Mouse (Mus musculus): ENCODE measurements around the gene Phrf1.

Gene Phrf1

DNA sequence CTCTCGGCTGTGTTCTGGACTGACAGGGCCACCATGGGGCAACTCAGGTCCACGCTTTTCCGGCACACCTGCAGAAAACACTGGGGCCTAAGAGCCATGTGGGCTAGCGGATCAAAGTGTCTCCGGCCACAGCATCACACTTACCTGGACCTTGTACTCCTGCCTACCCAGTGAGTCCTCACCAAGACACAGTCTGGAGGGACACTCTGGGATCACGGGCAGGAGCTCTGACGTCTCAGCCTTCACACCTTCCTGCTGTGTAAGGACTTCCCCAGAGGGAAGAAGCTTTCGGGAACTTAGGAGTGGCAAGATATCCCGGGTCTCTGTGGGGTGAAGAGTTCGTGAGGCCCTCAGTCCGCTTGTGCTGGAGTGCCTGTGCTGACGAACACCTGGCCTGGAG lies 18.4 kb upstream of the Phrf1 start:
- in situ Hi-C loops (cut with MboI; ENCODE audit: unreplicated experiment in 2 of 2): no loop called here

DNA sequence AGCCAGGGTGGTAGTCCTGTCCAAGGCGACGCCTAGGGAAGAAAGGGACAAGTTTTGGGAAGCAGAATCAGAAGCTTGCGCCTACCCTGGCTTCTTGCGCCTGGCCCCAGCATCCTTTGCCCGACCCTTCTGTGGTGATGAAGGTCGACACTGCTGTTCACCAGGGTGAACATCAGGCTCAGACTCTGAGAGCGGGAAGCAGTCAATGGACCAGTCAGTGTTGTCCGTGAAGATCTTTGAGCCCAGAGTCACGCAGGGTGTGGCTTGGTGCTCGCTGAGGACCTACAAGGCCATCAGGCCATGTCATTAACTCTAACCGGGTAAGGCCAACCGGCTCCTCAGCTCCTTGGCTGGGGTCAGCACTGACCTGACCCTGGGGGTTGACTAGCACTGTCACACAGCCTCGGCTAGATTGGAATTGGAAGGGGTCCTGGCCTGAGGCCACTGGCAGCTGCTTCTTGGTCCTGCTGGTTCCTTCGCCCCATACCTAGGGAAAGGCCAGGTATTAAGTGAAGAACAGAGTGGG lies 17.9 kb upstream of the Phrf1 start:
- in situ Hi-C loops (cut with MboI; ENCODE audit: unreplicated experiment in 2 of 2): no loop called here

DNA sequence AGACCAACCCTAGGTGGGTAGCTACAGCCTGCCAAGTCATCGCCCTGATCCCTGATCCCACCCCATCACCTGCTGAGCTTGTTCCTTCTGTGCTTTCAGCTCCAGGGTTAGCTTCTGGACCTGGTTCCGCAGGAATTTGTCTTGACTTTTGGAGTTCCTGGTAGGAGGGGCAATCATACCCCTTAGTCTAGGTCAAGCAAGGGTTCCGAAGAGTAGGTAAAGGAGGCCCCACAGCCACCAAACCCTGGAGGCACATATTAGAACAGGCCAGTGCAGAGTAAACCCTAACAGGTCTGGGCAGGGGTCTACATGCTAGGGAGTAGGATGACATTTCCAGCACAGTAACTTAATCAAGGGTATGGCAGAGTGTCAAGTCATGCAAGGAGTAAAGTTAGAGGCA lies 15.5 kb upstream of the Phrf1 start:
- in situ Hi-C loops (cut with MboI; ENCODE audit: unreplicated experiment in 2 of 2): no loop called here

DNA sequence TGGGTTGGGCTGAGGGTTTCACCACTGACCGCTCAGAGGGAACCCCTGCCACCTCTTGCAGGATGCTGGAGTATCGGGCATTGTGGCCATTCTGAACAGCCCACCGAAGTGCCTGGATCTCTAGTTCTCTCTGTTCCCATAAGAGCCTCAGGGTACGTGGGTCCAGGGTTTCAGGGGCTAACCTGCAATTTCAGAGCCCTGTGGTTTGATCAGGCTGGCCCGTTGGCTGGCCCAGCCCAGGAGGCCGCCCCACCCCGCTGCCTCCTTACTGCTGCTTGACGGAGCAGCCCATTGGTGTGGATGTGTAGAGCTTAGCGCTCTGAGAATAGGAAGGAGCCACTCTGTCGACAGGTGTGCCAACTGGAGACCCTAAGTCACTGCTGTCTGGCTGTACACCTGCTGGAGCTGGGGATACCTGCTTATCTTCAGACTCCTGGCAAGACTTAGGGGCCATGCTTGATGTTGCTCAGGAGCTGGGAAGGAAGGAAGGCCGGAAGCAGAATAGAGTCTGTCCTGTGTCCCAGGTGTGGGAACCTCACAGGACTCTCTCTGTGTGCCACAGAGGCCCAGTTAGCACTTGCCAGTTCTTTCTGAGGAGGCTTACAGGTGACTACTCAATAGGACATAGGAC lies 14.9 kb upstream of the Phrf1 start, which contains the start of gene Lmntd2:
TSS of gene Lmntd2 (minus strand) at position 476 of the 631 bp plus-strand sequence.
- in situ Hi-C loops (cut with MboI; ENCODE audit: unreplicated experiment in 2 of 2): no loop called here

DNA sequence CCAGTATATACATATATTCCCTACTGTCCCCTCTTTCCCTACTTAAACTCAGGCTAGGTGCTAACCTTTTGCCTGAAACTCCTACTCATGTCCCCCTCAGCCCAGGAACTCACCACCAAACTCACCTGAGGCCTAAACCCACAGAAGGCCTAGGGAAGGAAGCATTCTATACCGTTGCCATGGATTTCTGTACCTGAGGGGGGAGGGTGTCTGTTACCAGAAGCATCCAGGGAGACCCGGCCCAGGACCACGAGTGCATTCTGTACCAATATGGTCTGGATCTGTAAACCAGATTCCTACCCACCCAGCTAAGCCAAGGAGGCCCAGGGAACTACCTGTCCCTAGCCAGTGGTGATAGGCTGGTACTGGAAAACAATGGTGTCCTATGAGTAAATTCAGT lies 14.3 kb upstream of the Phrf1 start:
- in situ Hi-C loops (cut with MboI; ENCODE audit: unreplicated experiment in 2 of 2): no loop called here

DNA sequence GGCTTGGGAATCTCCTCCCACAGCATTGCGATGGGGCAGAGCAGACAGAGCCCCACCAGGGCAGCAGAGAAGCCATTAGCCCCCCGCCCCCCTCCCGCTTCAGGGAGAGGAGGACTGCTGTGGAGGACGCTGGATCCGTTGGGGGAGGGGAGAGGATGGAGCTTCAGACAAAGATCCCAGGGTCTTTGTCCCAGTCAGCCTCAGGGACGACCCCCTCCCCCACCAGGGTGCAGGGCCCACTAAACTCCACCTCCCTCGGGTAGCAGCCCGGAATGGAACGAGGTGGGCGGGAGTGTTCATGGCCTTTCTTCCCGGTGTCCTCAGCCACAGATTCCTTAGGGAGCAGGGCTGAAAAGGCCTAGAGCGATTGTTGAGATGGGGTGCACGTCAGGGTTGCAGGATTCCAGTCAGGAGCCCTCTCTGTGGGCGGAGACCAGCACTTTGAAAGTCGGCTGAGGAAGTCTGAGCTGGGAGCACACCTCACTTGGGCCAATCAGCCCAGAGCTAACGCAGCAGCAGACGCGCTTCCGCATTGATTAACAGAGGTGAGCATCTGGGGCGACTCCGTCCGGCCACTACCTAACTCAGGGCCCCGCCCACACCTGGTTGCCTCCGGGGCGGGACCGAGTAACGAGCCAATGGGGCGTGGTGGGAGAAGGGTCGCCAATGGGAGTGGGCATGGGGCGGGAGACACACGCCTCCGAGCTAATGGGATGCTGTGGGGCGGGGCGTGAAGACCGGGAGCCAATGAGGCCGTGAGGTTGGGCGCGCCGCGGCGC lies 13.3 kb upstream of the Phrf1 start, which contains the start of gene Rassf7:
TSS of gene Rassf7 (plus strand) at position 760 of the 779 bp plus-strand sequence.
- in situ Hi-C loops (cut with MboI; ENCODE audit: unreplicated experiment in 2 of 2): no loop called here

DNA sequence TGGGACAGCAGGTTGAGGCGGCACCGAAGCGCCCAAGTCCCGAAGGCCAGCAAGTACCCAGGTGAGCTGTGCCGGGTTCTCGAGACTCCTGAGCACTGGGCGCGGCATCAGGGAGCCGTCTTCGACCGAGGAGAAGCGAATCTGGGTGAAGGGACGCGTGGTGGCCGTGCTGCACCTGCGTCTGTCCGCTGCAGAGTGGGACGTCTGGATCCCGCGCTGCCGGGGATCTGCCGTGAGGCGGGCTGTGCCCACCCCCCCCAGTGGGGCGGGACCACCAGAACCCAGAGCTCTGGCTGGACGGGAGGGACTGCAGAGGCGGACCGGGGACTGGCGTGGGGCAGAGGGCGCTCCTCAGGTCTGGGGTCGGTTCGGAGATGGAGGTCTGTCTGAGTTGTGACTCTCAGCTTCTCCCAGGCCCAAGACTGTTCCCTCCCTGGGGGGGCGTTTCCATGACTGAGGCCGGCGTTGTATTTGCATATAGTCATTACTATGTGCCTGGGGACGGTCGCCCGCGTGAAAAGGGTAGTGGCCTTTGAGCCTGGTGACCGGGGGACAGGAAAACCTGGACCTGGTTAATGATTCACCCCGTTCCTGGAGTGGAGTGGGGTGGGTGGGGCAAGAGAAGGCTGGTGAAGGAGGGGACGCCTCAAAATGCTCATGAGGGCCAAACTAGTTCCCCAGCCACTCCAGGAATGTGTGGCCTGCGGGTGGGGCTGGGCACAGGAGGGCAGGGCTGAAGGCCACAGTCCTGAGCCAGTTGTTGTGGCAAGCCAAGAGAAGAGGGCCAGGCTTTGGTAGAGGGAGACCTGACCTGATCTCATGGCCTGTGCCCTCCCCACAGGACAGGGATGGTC lies 12.5 kb upstream of the Phrf1 start:
- in situ Hi-C loops (cut with MboI; ENCODE audit: unreplicated experiment in 2 of 2): no loop called here

DNA sequence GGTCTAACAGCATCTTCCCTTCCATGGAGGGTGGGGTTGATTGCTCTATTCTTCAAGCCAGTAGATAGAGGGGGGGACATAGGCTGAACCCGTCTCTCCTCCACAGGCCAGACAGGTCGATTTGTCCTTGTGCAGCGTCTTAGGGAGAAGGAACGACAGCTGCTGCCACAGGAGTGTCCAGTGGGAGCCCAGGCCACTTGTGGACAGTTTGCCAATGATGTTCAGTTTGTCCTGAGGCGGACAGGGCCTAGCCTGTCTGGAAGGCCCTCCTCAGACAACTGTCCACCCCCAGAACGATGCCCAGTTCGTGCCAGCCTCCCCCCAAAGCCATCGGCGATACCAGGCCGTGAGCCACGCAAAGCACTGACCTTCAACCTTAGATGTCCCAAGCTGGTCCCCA lies 11.7 kb upstream of the Phrf1 start:
- in situ Hi-C loops (cut with MboI; ENCODE audit: unreplicated experiment in 2 of 2): no loop called here

DNA sequence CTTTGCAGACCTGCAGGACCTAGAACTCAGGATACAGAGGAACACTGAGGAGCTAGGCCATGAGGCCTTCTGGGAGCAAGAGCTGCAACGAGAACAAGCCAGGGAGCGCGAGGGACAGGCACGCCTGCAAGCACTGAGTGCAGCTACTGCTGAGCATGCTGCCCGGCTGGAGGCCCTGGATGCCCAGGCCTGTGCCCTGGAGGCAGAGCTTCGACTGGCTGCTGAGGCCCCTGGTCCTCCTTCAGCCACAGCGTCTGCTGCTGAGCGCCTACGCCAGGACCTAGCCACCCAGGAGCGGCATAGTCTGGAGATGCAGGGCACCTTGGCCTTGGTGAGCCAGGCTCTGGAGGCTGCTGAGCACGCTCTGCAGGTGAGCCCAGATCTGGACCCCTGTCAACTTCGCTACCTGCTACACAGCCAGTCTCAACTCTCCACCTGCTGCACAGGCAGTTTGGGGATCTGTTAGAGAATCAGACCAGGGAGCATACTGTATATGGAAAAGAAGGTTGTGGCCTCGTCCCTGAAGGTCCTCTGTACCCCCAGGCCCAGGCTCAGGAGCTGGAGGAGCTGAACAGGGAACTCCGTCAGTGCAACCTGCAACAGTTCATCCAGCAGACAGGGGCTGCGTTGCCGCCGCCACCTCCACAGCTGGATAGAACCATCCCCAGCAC lies 11.1 kb upstream of the Phrf1 start:
- in situ Hi-C loops (cut with MboI; ENCODE audit: unreplicated experiment in 2 of 2): no loop called here

DNA sequence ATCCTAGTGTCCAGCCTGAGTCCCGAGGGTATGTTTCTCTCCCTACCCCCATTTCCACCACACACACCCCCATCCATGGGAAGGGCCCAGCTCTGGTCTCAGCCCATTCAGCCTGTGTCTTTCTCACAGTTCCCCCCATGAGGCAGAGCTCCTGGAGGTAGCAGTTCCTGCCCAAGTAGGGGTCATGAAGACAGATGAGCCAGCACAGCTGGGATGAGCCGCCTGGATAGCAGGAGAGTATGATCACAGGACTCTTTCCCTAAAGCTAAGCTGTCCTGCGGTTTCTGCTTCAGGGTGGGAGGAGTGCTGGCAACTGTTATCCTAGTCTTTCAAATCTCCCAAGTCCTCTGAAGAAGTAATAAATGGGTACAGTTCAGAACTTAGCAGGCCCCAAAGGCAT lies 10.4 kb upstream of the Phrf1 start:
- in situ Hi-C loops (cut with MboI; ENCODE audit: unreplicated experiment in 2 of 2): no loop called here

DNA sequence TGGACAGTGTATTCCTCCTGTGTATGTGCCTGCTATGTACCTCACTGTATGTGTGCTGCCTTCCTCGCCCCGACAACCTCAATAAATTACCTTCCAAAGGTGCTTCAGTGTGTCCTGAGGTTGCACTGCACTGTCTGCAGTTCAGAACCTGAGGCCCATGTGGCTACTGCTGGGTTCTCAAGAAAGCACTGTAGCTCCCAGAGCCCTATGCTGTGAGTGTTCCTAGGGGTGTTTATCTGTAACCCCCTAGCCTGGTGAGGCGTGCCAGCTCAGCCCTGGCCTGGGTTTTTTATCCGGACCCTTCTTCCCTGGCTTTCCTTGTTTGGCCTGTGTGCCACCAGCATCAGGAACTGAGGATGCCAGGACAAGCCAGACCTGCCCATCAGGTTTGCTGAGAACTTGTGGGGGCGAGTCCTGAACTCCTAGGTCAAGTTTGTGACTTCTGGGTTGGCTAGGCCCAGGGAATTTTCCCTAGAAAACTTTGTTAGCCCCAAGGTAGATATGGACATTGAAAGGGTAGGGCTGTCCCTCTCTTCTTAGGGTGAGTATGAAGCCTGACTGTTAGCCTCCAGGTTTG lies 9.9 kb upstream of the Phrf1 start:
- in situ Hi-C loops (cut with MboI; ENCODE audit: unreplicated experiment in 2 of 2): no loop called here

DNA sequence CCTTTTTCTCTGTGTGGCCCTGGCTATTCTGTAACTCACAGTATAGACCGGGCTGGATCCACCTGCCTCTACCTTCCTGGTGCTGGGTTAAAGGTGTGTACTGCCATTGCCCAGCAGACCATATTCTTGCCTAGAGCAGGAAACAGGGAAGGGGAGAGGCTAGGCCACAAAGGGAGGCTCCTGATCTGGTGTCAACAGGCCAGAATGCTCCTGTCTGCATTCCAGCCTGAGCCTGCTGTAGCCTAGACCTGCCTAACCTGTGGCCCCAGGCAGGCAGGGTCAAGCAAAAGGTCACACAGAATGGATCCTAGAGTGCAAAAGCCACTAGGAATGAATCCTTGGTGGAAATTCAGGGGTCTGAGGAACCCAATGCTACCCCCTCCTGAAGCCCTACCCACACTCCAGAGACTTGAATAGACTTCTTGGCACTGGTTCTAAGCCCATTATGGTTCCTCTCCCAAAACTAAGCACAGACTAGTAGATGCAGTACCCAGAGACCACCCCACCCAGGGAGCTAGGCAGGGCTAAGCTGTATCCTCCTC lies 9.0 kb upstream of the Phrf1 start:
- in situ Hi-C loops (cut with MboI; ENCODE audit: unreplicated experiment in 2 of 2): no loop called here

DNA sequence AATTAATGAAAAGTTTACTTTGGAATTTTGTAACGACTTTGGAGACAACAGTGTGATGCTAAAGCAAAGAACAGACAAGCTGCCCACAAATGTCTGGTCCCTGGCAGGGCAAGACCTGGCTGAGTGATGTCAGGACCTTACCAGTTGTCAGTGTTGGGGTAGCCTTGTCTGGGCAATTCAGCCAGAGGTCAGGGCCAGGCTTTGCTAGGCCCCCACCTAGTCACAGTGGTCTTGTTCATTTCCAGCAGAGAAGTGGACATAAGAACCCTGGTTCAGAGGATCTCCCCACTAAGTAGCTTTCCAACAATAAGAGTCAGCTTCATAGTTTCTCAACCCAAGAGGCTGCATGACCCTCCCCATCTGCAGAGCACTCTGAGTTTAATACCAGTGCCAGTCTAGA lies 8.2 kb upstream of the Phrf1 start:
- in situ Hi-C loops (cut with MboI; ENCODE audit: unreplicated experiment in 2 of 2): no loop called here

DNA sequence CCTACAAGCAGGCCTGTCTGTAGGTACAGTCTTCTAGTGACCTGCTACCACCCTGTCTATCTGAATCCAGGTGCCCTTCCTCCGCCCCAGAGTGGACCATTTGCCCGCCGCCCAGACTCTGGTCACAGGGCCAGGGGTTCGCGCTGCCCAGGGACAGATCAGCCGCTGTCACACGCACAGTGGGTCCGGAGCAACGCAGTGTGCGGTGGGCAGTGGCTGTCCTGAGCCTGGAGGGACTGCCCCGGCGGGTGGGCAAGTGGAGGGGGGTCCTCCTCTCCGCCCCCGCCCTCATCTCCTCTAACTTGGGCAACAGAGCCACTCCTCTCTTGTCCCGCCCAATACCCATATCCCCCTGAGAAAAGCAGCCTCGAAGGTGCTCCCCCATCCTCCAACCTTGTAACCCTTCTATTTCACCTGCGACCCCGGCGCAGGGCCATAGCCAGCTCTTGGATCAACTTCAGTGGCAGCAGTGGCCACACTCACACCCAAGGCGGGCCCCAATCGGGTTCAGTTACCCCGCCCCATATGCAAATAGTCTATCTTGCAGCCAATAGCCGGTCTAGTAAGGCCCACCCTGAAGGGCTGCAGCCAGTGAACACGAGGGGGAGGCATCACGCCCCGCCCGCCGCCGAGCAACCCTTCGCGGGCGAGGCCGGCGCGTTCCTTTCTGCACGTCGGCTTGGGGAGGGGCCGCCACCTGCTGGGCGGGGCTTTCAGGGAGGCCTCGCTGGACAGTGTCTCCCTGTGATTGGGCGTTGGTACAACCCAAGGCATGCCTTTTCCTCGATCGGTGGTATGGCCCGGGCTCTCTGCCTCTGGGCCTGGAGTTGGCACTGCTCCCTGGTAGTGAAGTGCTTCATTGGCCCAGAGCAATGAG lies 7.1 kb upstream of the Phrf1 start:
- in situ Hi-C loops (cut with MboI; ENCODE audit: unreplicated experiment in 2 of 2): no loop called here

DNA sequence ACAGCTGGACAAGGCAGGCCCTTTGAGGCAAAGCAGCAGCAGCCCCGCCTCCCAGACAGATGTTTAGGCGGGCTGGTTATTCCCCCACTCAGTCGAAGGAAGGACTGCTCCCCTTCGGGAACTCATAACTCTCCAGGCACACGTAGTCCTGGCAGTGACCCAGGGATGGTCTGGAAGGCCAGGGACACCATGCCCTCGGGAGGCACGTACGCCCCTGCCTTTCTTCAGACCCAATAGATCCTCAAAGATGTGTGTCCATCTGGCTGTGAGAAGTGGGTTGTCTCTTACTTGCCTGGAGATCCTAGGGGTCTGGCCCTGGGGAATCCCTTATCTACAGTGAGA lies 6.5 kb upstream of the Phrf1 start:
- in situ Hi-C loops (cut with MboI; ENCODE audit: unreplicated experiment in 2 of 2): no loop called here

DNA sequence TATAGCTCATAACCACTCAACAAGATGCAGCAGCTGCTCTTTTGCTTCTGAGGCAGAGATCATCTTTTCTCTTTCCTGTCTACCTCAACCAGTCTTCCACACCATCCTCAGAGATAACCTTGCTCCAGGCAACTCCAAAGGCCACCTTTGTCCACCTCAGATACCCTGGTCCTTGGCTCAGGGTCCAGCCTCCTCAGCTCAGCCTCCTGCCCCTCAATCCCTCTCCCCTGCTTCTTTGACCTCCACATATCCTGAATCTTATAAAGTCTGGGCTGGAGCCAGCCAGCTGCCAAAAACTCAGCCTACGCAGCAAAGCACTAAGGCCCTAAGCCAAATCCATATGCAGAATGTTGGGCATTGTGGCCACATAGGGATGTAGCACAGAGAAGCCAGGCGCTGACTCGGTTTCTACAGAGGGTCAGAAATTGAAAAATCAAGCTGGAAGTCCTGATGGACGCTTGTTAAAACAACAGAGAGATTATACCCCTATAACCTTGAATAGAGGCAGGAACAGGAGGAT lies 5.8 kb upstream of the Phrf1 start:
- in situ Hi-C loops (cut with MboI; ENCODE audit: unreplicated experiment in 2 of 2): no loop called here

DNA sequence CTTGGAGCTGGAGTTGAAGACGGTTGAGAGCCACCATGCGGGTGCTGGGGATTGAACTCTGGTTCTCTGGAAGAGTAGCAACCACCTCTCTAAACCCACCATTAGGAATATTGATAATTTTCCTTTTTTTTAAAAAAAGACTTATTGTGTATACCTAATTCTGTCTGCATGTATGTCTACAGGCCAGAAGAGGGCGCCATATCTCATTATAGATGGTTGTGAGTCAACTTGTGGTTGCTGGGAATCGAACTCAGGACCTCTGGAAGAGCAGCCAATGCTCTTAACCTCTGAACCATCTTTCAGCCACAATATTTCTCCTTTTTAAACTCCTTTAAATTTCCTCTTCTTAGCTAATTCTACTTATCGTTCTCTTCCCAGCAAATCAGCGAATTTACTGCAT lies 2.0 kb upstream of the Phrf1 start:
- in situ Hi-C loops (cut with MboI; ENCODE audit: unreplicated experiment in 2 of 2): no loop called here

DNA sequence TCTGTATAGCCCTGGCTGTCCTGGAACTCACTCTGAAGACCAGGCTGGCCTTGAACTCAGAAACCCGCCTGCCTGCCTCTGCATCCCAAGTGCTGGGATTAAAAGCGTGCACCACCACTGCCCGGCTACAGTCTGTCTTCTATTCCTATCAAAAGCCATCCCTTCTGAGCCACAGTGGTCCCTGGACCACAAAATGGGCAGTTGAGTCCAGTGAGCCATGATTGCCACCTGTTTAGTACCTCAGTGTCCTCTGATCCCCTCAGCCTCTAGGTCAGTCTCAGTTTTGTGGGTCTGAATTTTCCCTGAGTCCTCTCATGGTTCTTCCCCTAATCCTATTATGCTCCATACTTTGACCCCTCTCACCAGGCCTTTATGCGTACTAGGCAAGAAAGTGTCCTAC lies 788 bp upstream of the Phrf1 start:
- in situ Hi-C loops (cut with MboI; ENCODE audit: unreplicated experiment in 2 of 2): no loop called here

DNA sequence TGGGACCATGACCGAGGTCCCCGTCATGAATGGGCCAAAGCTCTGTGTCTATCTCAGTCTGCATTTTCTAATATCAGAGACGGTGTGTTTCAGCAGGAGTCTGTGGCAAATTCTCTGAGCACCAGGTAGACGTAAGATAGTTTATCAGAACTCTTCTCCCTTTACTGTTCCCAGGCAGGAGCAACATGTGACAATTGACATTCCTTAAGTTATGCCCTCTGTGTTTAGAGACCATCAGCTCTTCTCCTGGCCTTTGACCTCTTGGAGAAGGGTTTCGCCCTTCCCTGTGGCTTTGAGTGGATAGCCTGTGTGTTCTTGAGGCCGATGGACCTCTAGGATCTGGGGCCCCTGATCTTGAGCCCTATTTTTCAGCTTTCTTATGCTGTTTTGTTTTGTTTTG lies 1.1 kb downstream of the Phrf1 start:
- in situ Hi-C loops (cut with MboI; ENCODE audit: unreplicated experiment in 2 of 2): no loop called here

Measured in v-Abl transformed pro-B cells (cell line).